Mouse (Mus musculus) bone marrow, adult 2 months (tissue): ENCODE results near the gene Sema4f.

Experiments used
- CTCF ChIP-seq: fragments of 200-500 bp; IDR thresholded peaks from 2 replicates; pipeline ENCODE4 v1.5.1; 2011; ENCODE audit warnings: low read length, control low read depth; ENCODE audit not compliant: control insufficient read depth, insufficient read depth
- POLR2A ChIP-seq: fragments of 200-500 bp; IDR thresholded peaks from 2 replicates; pipeline ENCODE4 v1.6.1; 2011; ENCODE audit warnings: low read depth, mild to moderate bottlenecking, control low read depth, low read length, borderline replicate concordance; ENCODE audit not compliant: control insufficient read depth

DNA sequence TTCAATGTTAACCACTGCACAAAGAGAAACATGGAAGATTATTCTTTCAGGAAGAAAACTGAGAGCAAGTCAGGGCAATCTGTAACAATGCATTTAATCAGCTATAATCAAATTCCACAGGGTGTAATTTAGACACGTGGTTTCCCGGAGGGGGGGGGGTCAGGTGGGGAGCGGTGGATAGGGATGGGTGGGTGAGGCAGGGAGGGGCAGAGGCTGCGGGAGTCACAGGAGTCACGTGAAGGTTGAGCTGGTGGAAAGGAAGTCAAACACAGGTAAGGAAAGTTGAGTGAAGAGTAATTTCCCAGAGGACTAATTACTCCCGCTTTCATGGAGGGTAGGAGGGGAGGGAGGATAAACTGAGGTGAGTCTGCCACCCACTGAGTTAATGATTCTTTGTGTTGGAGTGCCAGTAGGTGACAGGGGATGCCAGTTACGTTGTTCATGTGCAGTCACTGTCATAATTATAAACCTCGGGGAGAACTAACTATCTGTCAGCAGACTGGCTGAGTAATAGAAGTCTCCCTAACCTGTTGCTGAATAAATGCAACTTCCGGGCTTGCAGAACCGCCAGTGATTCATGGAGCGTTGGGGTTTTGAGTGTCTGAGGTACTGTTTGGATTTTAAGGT lies 60.0 kb downstream of the Sema4f start:
- no peak for TF ChIP-seq CTCF
- TF ChIP-seq POLR2A = no peak
